Mouse (Mus musculus): ENCODE results near the gene Map1s. TPM values are rescaled to one million over a fixed set of nuclear protein-coding genes. Genes with fewer than 3 reads are reported as not detected.

Gene Map1s
- polyA plus RNA-seq, 1 experiment = not detected

- TF ChIP-seq CTCF (IDR thresholded peaks at IDR 0.05; ENCODE audit: insufficient read depth, low read depth, low read length) (no peak), POLR2A (IDR thresholded peaks at IDR 0.05; ENCODE audit: insufficient read depth, low read depth, low read length) (no peak)
- H3K4me3 ChIP-seq (ENCODE audit: insufficient read depth, low read depth, low read length) = no peak overlapping the region
- H3K27ac ChIP-seq (ENCODE audit: insufficient read depth, low read depth, low read length) = no peak overlapping the region
- WGBS = 93% methylated on average over 17 of the region's 17 CpGs
- peaks cover 33% of the 10 kb centered on the region for H3K4me1 ChIP-seq (ENCODE audit: control insufficient read depth, insufficient read depth, low read length)
Observed at GRCm38 (mm10) chr8:70914704-70915103, 9.0 kb downstream of the Map1s start.

- WGBS = 85% methylated on average over 9 of the region's 9 CpGs
- H3K27ac ChIP-seq (ENCODE audit: insufficient read depth, low read depth, low read length) = no peak overlapping the region
Observed at GRCm38 (mm10) chr8:70920049-70920922, 14.6 kb downstream of the Map1s start.

GRCm38 (mm10) chr8:70924151-70924550 is 18.4 kb downstream of the Map1s start:
- TF ChIP-seq POLR2A (IDR thresholded peaks at IDR 0.05; ENCODE audit: insufficient read depth, low read depth, low read length) (no peak), CTCF (IDR thresholded peaks at IDR 0.05; ENCODE audit: insufficient read depth, low read depth, low read length) (no peak)
- Histone ChIP-seq H3K27ac (ENCODE audit: insufficient read depth, low read depth, low read length) (no peak overlapping the region), H3K4me3 (ENCODE audit: insufficient read depth, low read depth, low read length) (no peak overlapping the region), H3K4me1 (ENCODE audit: control insufficient read depth, insufficient read depth, low read length) (no peaks in the 10 kb centered on the region)
- 79% methylated on average over 4 of the region's 4 CpGs for whole genome bisulfite sequencing

More at GRCm38 (mm10) chr8:70920049-70920922, 14.6 kb downstream of the Map1s start:
- no peak overlapping the region for H3K4me3 ChIP-seq (ENCODE audit: insufficient read depth, low read depth, low read length)
- TF ChIP-seq POLR2A (IDR thresholded peaks at IDR 0.05; ENCODE audit: insufficient read depth, low read depth, low read length) (no peak), CTCF (IDR thresholded peaks at IDR 0.05; ENCODE audit: insufficient read depth, low read depth, low read length) (no peak)
- peaks cover 5% of the 10 kb centered on the region for H3K4me1 ChIP-seq (ENCODE audit: control insufficient read depth, insufficient read depth, low read length)

GRCm38 (mm10) chr8:70925754-70926153 is 20.0 kb downstream of the Map1s start:
- no peak overlapping the region for H3K27ac ChIP-seq (ENCODE audit: insufficient read depth, low read depth, low read length)
- no peak overlapping the region for H3K4me3 ChIP-seq (ENCODE audit: insufficient read depth, low read depth, low read length)
- no peaks in the 10 kb centered on the region for H3K4me1 ChIP-seq (ENCODE audit: control insufficient read depth, insufficient read depth, low read length)
- no peak for TF ChIP-seq POLR2A (IDR thresholded peaks at IDR 0.05; ENCODE audit: insufficient read depth, low read depth, low read length)
- no peak for TF ChIP-seq CTCF (IDR thresholded peaks at IDR 0.05; ENCODE audit: insufficient read depth, low read depth, low read length)
- 97% methylated on average over 4 of the region's 4 CpGs for WGBS

GRCm38 (mm10) chr8:70926396-70926795 is 20.7 kb downstream of the Map1s start:
- H3K4me3 ChIP-seq (ENCODE audit: insufficient read depth, low read depth, low read length) = no peak overlapping the region
- no peaks in the 10 kb centered on the region for H3K4me1 ChIP-seq (ENCODE audit: control insufficient read depth, insufficient read depth, low read length)
- no peak overlapping the region for H3K27ac ChIP-seq (ENCODE audit: insufficient read depth, low read depth, low read length)
- TF ChIP-seq CTCF (IDR thresholded peaks at IDR 0.05; ENCODE audit: insufficient read depth, low read depth, low read length) = no peak
- TF ChIP-seq POLR2A (IDR thresholded peaks at IDR 0.05; ENCODE audit: insufficient read depth, low read depth, low read length) = no peak
- 62% methylated on average over 5 of the region's 5 CpGs for WGBS

GRCm38 (mm10) chr8:70928096-70928495 is 22.4 kb downstream of the Map1s start:
- H3K27ac ChIP-seq (ENCODE audit: insufficient read depth, low read depth, low read length) = no peak overlapping the region
- no peak overlapping the region for H3K4me3 ChIP-seq (ENCODE audit: insufficient read depth, low read depth, low read length)
- no peaks in the 10 kb centered on the region for H3K4me1 ChIP-seq (ENCODE audit: control insufficient read depth, insufficient read depth, low read length)
- TF ChIP-seq POLR2A (IDR thresholded peaks at IDR 0.05; ENCODE audit: insufficient read depth, low read depth, low read length) (no peak), CTCF (IDR thresholded peaks at IDR 0.05; ENCODE audit: insufficient read depth, low read depth, low read length) (no peak)
- 59% methylated on average over 3 of the region's 3 CpGs for WGBS

GRCm38 (mm10) chr8:70928778-70929322 is 23.1 kb downstream of the Map1s start:
- no peaks in the 10 kb centered on the region for H3K4me1 ChIP-seq (ENCODE audit: control insufficient read depth, insufficient read depth, low read length)
- no peak overlapping the region for H3K27ac ChIP-seq (ENCODE audit: insufficient read depth, low read depth, low read length)
- TF ChIP-seq CTCF (IDR thresholded peaks at IDR 0.05; ENCODE audit: insufficient read depth, low read depth, low read length) (no peak), POLR2A (IDR thresholded peaks at IDR 0.05; ENCODE audit: insufficient read depth, low read depth, low read length) (no peak)
- no peak overlapping the region for H3K4me3 ChIP-seq (ENCODE audit: insufficient read depth, low read depth, low read length)
- WGBS = 82% methylated on average over 5 of the region's 5 CpGs

GRCm38 (mm10) chr8:70931731-70932130 is 26.0 kb downstream of the Map1s start:
- no peak for TF ChIP-seq POLR2A (IDR thresholded peaks at IDR 0.05; ENCODE audit: insufficient read depth, low read depth, low read length)
- Histone ChIP-seq H3K27ac (ENCODE audit: insufficient read depth, low read depth, low read length) (no peak overlapping the region), H3K4me3 (ENCODE audit: insufficient read depth, low read depth, low read length) (no peak overlapping the region), H3K4me1 (ENCODE audit: control insufficient read depth, insufficient read depth, low read length) (no peaks in the 10 kb centered on the region)
- 92% methylated on average over 11 of the region's 11 CpGs for WGBS

GRCm38 (mm10) chr8:70933036-70933435 is 27.3 kb downstream of the Map1s start:
- WGBS = 77% methylated on average over 4 of the region's 4 CpGs
- no peaks in the 10 kb centered on the region for H3K4me1 ChIP-seq (ENCODE audit: control insufficient read depth, insufficient read depth, low read length)
- H3K27ac ChIP-seq (ENCODE audit: insufficient read depth, low read depth, low read length) = no peak overlapping the region
- no peak for TF ChIP-seq POLR2A (IDR thresholded peaks at IDR 0.05; ENCODE audit: insufficient read depth, low read depth, low read length)
- H3K4me3 ChIP-seq (ENCODE audit: insufficient read depth, low read depth, low read length) = no peak overlapping the region
